Mouse (Mus musculus) heart, embryonic 10.5 days (tissue): ENCODE measurements around the gene E130308A19Rik. TPM values are rescaled to one million over a fixed set of nuclear protein-coding genes. Genes with fewer than 3 reads are reported as not detected.

Experiments used
- DNase-seq: peaks from one replicate; pipeline ENCODE4 v3.0.0-alpha.2; 2017; ENCODE audit warnings: low spot score
- H3K27ac ChIP-seq: fragments of 300-500 bp; sonication (generic); 2 replicates; pipeline ENCODE4 v1.5.1; 2016; ENCODE audit warnings: mild to moderate bottlenecking
- H3K27me3 ChIP-seq: fragments of 300-500 bp; sonication (generic); 2 replicates; pipeline ENCODE4 v1.6.1; 2016; ENCODE audit warnings: mild to moderate bottlenecking; ENCODE audit not compliant: poor library complexity, insufficient read depth, severe bottlenecking
- H3K36me3 ChIP-seq: fragments of 300-500 bp; sonication (generic); 2 replicates; pipeline ENCODE4 v1.6.1; 2016; ENCODE audit warnings: mild to moderate bottlenecking, moderate library complexity
- H3K4me1 ChIP-seq: fragments of 300-500 bp; sonication (generic); 2 replicates; pipeline ENCODE4 v1.6.1; 2016; ENCODE audit warnings: mild to moderate bottlenecking
- H3K4me3 ChIP-seq: fragments of 300-500 bp; sonication (generic); 2 replicates; pipeline ENCODE4 v1.5.1; 2016; ENCODE audit warnings: mild to moderate bottlenecking, moderate library complexity
- H3K9me3 ChIP-seq: fragments of 300-500 bp; sonication (generic); 2 replicates; pipeline ENCODE4 v1.6.1; 2016; ENCODE audit warnings: mild to moderate bottlenecking, moderate library complexity
- WGBS: fragments of 180-500 bp; shearing (Covaris S2); methylation state at CpG from one replicate; pipeline ENCODE4 v1.1.7; 2016; 5-methylcytosine and 5-hydroxymethylcytosine counted together
- polyA plus RNA-seq: library from polyadenylated mRNA; unstranded; fragments of >200 nt; fragmentation: Nextera tagmentation; extraction: Ambion mirVana; gene quantifications from 2 replicates; pipeline ENCODE4 v1.2.1, GENCODE M21; 2016

Gene E130308A19Rik
- polyA plus RNA-seq, 1 experiment from 2014 or later = 37.3 TPM

DNA sequence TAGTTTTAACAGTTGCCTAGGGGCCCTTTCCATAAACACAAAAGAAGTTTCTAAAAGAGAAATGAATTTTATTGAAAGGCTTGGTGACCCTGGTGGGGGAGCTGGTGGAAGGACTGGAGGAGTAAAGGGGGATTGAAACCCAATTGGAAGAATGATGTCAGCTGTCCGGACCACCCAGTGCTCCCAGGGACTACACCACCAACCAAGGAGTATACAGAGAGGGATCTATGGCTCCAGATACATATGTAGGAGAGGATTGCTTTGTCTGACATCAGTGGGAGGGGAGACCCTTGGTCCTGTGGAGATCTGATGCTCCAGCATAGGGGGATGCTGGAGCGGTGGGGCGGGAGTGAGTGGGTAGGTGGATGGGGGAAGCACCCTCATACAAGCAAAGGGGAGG lies 20.5 kb upstream of the E130308A19Rik start:
- 92% methylated on average over 3 of the region's 3 CpGs for WGBS
- DNase-seq = no peak
- Histone ChIP-seq H3K27ac (no peak overlapping the region), H3K4me3 (no peak overlapping the region), H3K27me3 (no peaks in the 10 kb centered on the region), H3K9me3 (no peaks in the 10 kb centered on the region), H3K4me1 (no peaks in the 10 kb centered on the region), H3K36me3 (peaks cover 10% of the 10 kb centered on the region; the same call in 1 of the 2 replicates)

DNA sequence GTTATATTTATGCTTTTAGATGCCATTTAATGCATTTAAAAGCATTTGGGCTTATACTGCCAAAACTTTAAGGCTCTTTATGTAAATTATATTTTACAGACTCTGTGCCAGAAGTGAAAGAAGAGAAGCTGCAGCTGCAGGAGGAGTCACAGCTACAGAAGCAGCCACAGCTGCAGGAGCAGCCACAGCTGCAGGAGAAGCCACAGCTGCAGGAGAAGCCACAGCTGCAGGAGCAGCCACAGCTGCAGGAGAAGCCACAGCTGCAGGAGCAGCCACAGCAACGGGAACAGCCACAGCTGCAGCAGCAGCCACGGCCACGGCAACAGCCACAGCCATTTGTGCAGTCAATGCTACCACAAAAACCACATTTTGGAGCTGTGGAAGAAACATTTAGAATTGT lies 15.6 kb upstream of the E130308A19Rik start:
- DNase-seq = no peak
- no peaks in the 10 kb centered on the region for H3K9me3 ChIP-seq
- no peaks in the 10 kb centered on the region for H3K27me3 ChIP-seq
- whole genome bisulfite sequencing = 79% methylated on average over 3 of the region's 3 CpGs
- no peak overlapping the region for H3K27ac ChIP-seq
- H3K4me1 ChIP-seq = no peaks in the 10 kb centered on the region
- no peak overlapping the region for H3K4me3 ChIP-seq
- peaks cover 7% of the 10 kb centered on the region; the same call in 1 of the 2 replicates for H3K36me3 ChIP-seq

DNA sequence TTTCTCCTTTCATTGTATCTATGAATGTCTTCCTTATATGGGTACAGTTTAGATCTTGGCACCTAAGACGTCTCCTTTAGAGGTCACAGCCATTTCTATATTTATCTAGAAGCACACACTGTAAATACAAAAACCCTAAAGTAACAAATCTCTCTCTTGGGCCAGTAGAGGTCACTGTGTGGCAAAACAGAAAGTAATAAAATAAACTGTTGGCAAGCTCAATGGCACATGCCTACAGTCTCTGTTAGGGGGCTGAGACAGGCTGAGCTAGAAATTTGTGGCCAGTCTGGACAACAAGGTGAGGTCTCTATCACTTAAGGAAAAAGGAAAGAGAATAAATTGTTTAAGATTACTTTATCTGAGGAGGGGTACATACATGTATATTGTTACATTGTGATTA lies 11.0 kb upstream of the E130308A19Rik start:
- no peaks in the 10 kb centered on the region for H3K9me3 ChIP-seq
- H3K27ac ChIP-seq = no peak overlapping the region
- DNase-seq = no peak
- H3K4me1 ChIP-seq = no peaks in the 10 kb centered on the region
- WGBS = 19% methylated on average over 1 of the region's 1 CpGs
- H3K4me3 ChIP-seq = no peak overlapping the region
- no peaks in the 10 kb centered on the region for H3K27me3 ChIP-seq
- H3K36me3 ChIP-seq = peaks cover 3% of the 10 kb centered on the region; the same call in 1 of the 2 replicates

DNA sequence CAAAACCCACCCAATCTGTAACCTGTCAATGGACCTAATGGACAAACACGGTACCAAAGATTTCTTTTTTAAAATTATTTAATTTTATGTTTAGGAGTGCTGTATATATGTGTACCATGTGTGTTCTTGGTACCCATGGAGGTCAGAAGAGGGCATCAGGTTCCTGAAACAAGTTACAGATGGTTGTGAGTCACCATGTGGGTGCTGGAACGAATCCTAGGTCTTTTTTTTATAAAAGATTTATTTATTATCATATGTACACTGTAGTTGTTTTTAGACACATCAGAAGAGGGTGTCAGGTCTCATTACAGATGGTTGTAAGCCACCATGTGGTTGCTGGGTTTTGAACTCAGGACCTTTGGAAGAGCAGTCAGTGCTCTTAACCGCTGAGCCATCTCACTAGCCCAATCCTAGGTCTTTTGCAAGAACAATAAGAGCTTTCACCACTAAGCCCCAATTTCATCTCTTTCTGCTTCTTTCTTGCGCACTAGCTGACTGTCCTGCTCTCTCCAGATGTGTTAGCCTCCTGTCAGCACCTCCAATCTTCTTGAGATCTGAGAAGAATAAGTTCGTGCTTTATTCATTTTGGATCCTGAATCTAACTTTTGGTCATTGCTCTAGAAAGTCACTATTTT lies 6.3 kb upstream of the E130308A19Rik start:
- Histone ChIP-seq H3K36me3 (no peaks in the 10 kb centered on the region), H3K9me3 (no peaks in the 10 kb centered on the region), H3K27me3 (no peaks in the 10 kb centered on the region), H3K4me1 (no peaks in the 10 kb centered on the region), H3K27ac (no peak overlapping the region), H3K4me3 (no peak overlapping the region)
- DNase-seq = no peak
- WGBS = 85% methylated on average over 5 of the region's 5 CpGs

DNA sequence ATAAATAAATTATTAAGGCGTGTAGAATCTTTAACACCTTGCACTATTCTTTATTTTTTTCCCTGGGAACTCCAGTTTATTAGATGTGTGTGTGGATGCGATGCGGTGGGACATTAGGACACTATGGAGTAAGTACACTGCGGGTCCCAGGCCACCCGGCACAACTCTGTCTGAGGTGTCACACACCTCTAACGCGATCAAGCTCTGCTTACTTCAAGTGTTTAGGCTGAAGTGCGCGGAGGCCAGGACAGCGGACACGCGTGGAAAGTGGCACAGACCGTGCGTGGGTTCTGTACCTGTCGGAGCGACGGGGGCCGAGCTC lies 374 bp upstream of the E130308A19Rik start:
- H3K9me3 ChIP-seq = no peaks in the 10 kb centered on the region
- H3K4me3 ChIP-seq = peak overlapping the region; percentile 91
- WGBS = 2% methylated on average over 18 of the region's 18 CpGs
- peak overlapping the region; percentile 96 for H3K27ac ChIP-seq
- no peak for DNase-seq
- H3K36me3 ChIP-seq = no peaks in the 10 kb centered on the region
- H3K27me3 ChIP-seq = no peaks in the 10 kb centered on the region
- peaks cover 20% of the 10 kb centered on the region for H3K4me1 ChIP-seq

DNA sequence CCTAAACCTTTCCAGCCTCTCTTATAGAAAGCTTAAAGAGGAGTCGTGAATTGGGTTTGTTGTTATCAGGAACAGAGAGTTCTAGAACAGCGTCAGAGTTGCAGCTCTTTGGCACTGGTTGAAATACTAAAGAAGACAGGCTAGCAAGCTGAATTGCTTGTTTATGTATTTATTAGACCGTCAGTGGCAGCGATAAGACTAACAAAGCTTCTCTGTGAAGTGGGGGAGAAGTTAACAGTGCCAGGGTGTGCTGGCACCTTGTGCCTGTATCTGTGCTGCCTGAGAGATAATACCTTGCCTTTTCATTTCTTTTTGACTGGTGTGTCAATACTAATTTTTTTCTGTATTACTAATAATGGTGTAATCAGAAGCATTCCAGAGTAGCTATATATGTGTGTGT lies 2.2 kb downstream of the E130308A19Rik start:
- Histone ChIP-seq H3K4me3 (no peak overlapping the region), H3K27ac (peak overlapping the region; percentile 10; the same call in 1 of the 2 replicates), H3K9me3 (no peaks in the 10 kb centered on the region), H3K36me3 (no peaks in the 10 kb centered on the region), H3K4me1 (peaks cover 34% of the 10 kb centered on the region), H3K27me3 (no peaks in the 10 kb centered on the region)
- no peak for DNase-seq
- WGBS = 47% methylated on average over 4 of the region's 4 CpGs

DNA sequence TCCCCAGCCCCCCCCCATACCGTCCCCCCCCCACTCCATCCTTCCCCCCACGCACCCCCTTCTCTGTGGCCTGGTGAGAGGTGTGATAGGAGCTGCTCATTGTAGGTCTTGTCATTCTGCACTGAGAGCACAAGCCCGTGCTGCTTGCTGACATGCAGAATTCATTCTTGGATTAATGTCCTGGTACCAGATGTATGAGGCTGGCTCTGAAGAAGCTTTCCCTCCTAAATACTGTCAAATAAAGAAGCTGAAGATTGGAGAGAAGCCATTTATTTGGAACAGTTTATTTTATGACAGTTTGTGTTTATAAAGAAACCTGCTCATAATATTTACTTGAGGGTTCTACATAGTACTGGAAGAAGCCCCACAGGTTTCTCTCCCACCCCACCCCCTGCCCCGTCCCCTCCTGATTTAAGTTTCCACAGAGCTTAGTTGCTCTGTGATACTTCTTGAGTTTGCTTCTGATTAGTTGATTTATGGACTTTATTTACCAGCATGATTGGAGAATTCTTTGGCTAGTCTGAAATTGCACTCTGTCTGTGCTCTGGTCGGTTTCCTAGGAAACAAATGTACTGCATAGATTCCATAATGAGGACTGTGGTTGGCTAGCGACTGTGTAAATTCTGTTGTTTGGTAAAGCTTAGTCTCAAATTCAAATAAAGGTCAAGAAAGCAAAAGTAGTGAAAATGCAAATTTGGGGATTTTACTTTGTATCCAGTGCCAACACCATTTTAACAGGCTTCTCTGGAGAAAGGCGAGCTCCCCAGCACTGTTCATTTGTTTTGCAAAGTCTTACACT lies 3.3 kb downstream of the E130308A19Rik start:
- Histone ChIP-seq H3K27ac (no peak overlapping the region), H3K4me3 (0 out of 2 replicates have a peak overlapping the region, but pooled peaks have one; percentile 5), H3K36me3 (no peaks in the 10 kb centered on the region), H3K4me1 (peaks cover 39% of the 10 kb centered on the region), H3K9me3 (no peaks in the 10 kb centered on the region), H3K27me3 (no peaks in the 10 kb centered on the region)
- WGBS = 38% methylated on average over 7 of the region's 7 CpGs
- no peak for DNase-seq

DNA sequence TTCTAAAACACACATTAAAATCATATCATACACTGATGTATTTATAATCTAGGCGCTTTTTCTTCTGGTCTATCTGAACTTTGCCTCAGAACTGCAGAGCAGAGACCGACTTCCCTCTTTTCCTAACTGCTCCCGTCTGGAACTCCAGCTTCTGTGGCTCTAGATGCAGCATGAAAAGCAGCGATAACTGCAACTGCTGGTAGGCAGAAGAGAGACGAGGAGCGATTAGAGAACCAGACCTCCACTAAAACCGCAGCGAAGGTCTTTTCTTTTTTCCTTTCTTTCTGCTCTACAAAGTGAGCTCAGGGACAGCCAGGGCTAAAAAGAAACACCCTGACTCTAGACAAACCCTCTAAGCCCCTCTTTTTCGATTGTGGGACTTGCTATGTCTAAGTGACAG lies 4.1 kb downstream of the E130308A19Rik start:
- Histone ChIP-seq H3K9me3 (no peaks in the 10 kb centered on the region), H3K27me3 (no peaks in the 10 kb centered on the region), H3K4me3 (no peak overlapping the region; the same call in 1 of the 2 replicates), H3K4me1 (peaks cover 47% of the 10 kb centered on the region), H3K27ac (peak overlapping the region; percentile 59), H3K36me3 (no peaks in the 10 kb centered on the region)
- WGBS = 53% methylated on average over 9 of the region's 9 CpGs
- no peak for DNase-seq

DNA sequence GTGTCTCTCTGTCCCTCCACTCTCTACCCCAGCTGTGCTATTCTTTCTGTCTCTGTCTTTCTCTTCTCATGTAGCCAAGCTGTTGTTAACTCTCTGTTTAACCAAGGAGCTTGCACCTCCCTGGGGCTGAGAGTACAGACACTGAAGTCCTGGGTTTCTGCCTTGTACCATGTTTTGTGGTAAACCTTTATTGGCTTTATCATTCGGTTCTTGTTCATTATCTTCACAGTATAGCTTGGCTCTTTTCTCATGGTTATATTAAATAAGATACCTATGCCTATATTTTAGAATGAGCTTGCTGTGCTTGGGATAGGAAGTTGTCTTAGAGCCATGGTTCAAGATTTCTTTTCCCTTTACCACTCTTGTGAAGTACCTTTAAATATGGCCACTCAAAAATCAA lies 8.5 kb downstream of the E130308A19Rik start:
- Histone ChIP-seq H3K4me1 (peaks cover 65% of the 10 kb centered on the region), H3K27ac (no peak overlapping the region; the same call in 1 of the 2 replicates), H3K27me3 (no peaks in the 10 kb centered on the region), H3K36me3 (no peaks in the 10 kb centered on the region), H3K4me3 (no peak overlapping the region), H3K9me3 (no peaks in the 10 kb centered on the region)
- DNase-seq = no peak
- WGBS = 84% methylated on average over 1 of the region's 1 CpGs

DNA sequence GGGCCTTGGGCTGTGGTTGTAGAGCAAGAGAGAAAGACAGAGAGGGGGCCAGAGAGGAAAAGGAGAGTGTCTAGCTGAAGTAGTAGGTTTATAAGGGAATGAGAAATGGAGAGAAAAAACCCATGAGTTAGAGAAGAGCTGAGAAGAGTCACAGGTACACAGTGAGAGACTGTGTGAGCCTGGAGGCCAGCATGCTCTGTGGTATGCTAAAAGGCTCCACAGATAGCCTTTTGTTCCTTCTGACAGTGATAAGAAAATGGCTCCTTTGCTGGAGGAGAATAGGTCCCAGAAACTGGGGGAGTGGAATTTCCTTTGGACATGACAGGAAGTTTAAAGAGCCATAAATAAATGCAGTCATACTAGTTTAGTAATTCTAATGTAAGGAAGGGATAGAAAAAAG lies 13.2 kb downstream of the E130308A19Rik start:
- DNase-seq = no peak
- Histone ChIP-seq H3K27ac (peak overlapping the region; percentile 82), H3K4me1 (peaks cover 64% of the 10 kb centered on the region), H3K4me3 (no peak overlapping the region), H3K36me3 (no peaks in the 10 kb centered on the region), H3K27me3 (no peaks in the 10 kb centered on the region), H3K9me3 (no peaks in the 10 kb centered on the region)

DNA sequence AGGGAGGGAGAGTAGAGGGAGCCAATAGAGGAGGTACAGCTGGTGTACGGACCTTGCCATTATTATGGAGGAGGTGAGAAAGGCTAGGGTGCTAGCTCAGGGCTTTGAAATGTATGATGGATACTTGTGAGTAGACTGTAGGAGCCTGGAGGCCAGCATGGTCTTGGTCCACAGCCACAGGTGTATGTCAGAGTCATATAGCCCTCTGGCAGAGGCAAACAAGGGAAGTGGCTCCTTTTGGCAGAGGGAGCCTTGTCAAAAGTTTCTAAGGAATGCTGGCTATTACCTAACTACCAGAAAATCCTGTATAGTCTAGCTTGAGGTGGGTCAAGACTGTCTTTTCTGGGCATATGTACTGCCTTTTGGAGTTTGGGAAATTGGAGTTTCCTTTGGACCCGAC lies 14.7 kb downstream of the E130308A19Rik start:
- H3K36me3 ChIP-seq = no peaks in the 10 kb centered on the region
- no peak for DNase-seq
- H3K4me3 ChIP-seq = no peak overlapping the region
- peak overlapping the region; percentile 8; the same call in 1 of the 2 replicates for H3K27ac ChIP-seq
- WGBS = 74% methylated on average over 2 of the region's 2 CpGs
- H3K4me1 ChIP-seq = peaks cover 55% of the 10 kb centered on the region
- no peaks in the 10 kb centered on the region for H3K27me3 ChIP-seq
- H3K9me3 ChIP-seq = no peaks in the 10 kb centered on the region

DNA sequence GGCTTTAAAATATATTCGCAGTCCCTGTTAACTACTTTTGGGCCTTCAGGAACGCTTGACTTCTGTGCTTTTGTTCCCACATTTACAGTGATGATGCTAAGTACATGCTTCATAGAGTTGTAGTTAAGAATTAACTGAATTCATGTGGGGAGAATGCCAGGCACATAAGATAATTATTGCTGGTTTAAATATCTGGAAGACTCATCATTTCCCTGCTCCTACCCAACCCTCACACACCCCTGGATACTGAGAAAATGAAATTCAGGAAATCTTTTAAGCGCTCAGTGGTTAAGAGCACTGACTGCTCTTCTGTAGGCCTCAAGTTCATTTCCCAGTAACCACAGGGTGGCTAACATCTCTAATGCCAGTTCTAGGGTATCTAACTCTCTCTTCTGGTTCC lies 16.0 kb downstream of the E130308A19Rik start:
- Histone ChIP-seq H3K27ac (no peak overlapping the region), H3K27me3 (no peaks in the 10 kb centered on the region), H3K36me3 (no peaks in the 10 kb centered on the region), H3K4me1 (peaks cover 58% of the 10 kb centered on the region), H3K4me3 (no peak overlapping the region), H3K9me3 (no peaks in the 10 kb centered on the region)
- DNase-seq = no peak
- WGBS = 87% methylated on average over 3 of the region's 3 CpGs

DNA sequence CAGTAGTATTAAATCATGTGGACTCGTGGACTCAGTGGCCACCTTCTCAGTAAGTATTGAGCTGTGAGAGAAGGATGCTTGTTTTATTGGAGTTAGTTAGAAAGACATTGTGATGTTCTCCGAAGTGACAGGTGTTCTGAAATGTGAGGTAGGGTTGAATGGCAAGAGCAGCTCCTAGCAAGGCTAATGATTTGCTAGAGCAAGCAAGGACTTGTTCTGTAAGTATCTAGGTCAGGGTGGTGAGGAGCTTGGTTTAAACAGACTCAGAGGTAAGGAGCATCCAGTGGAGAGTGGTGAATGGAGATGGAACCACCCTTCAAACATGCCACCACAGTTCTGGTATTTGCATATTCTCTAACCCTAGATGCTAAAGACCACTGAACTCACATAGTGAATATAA lies 16.6 kb downstream of the E130308A19Rik start:
- Histone ChIP-seq H3K9me3 (no peaks in the 10 kb centered on the region), H3K27ac (no peak overlapping the region), H3K36me3 (no peaks in the 10 kb centered on the region), H3K27me3 (no peaks in the 10 kb centered on the region), H3K4me1 (peaks cover 56% of the 10 kb centered on the region), H3K4me3 (no peak overlapping the region)
- WGBS = 88% methylated on average over 2 of the region's 2 CpGs
- DNase-seq = no peak
